Mouse (Mus musculus): ENCODE measurements at regions not wholly inside any gene's neighbourhood (a gene's known extent, or its start where the extent isn't known, plus 50 kb on each side); places are given as distances from the start of the nearest gene placed in this dataset.
A peak's percentile ranks its signal among the peaks of the same experiment; 100 is the strongest.

DNA sequence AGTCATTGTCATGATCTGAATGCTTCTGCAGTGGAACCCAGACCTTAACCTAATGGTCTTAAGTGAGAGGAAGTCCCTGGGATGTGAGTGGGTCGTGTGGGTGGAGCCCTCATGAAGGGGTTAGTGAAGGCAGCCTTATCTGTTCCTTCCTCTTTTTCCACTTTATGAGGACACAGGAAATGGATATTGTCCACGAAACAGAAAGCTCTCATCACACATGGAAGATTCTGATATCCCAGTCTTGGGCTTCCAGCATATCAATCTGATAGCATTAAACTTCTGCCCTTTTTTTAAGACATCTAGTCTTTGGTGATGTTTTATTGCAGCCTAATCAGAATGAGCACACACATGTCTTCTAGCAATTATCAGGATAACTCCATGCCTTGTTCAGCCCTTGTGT lies 164.0 kb downstream of the Mex3b start:
- no peak for DNase-seq

DNA sequence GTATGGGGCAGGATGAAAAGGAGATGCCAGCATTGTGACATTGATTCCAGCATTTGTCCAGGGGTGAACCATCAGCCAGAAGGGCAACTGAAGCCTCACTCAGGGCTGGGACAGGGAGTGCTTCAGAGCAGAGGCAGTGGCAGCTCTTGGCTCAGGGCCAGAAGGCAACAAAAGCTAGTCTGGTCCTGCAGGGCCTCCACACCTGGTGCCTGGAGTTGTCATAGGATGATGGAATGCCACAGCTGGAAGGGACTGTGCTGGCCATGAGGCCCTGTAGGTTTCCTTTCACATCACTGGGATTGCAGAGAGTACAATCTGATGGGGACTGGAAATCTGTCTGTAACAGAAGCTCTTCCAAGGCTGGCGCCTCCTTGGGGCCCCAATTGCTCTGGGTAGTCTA lies 164.9 kb downstream of the Mex3b start:
- DNase-seq: no peak

DNA sequence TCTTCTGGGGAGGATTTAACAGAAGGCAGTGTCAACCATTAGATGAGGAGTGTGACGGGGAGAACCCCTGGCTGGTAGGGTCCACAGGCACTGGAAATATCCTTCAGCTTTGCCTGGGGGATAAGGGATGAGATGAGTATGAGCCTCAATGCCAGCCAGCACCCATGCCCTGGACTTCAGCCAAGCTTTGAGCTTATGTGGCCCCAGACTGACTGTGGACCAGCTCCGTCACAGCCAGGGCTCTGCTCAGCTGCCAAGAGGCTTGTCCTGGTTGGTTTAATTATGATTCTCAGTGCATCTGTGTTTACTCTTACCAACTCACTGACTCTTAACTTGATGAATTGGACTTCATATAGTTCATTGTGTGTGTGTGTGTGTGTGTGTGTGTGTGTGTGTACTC lies 165.8 kb downstream of the Mex3b start:
- no peak for DNase-seq

DNA sequence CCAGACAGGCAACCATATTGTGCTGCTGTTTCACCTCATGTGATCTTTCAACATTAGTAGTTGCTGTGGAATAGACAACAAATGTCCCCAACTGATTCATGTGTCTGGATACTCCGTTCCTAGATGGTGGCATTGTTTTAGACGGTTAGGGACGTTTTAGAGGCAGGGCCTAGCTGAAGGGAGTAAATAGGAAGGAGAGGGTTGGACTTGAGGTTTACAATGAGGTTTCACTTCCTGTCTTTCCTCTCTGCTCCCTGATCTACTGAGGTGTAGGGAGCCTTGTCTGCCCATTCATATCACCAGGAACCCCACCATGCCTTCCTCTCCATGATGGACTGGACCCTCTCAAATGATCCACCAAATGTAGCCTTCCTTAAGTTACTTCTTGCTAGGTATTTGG lies 168.1 kb downstream of the Mex3b start:
- no peak for DNase-seq

DNA sequence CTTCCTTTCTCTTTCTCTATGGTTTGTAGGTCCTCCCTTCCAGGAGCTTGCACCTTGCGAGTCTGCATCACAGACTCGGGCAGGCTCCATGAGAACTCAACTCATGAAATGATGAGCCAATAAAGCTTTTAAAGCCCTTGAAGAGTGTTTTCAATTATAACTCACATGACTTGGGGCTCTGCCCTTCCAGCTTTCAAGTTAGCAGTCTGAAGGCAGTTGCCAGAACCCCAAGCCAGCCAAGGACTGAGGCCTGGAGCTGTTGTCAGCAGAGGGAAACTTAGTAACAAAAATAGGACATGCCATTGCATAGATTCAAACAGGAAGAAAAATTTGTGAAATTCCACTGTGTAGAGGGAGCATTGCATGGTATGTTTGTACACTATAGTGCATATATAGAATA lies 169.3 kb downstream of the Mex3b start:
- DNase-seq: no peak

DNA sequence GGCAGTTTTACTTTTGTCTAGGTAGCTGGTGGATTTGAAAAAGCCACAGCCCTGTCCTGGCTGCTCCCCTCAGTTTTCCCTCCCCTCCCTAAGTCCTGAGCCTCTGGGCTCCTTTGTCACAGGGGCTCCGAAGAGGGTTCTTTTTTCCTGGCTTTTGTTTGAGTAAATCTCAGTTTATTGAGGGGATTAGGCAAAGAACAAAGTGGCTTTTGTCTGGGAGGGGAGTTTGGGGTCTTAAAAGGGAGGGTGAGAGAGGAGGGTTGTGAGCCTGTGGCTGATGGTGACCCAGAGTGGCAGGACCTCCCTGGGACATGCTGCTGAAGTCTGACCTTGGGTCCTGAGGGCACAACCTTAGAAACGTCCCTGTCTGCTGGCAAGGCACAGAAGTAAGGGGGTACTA lies 170.0 kb downstream of the Mex3b start:
- DNase-seq: no peak

DNA sequence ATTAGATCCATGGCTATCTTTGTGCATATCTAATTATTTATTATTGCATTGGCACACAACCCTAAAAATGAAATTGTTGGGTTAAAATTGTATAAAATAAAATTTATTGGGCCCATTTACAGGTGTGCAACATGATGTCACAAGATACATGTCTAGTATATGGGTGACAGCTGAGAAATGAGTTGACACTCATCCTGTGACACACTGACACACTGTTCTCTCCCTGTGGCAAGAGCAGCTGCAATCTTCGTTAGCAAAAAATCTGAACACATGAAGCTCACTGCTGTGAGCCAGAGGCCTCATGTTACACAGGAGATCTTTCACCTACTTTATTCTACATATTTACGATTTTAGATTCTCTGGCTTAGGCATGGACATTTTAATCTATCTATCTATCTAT lies 170.6 kb downstream of the Mex3b start:
- DNase-seq: no peak

DNA sequence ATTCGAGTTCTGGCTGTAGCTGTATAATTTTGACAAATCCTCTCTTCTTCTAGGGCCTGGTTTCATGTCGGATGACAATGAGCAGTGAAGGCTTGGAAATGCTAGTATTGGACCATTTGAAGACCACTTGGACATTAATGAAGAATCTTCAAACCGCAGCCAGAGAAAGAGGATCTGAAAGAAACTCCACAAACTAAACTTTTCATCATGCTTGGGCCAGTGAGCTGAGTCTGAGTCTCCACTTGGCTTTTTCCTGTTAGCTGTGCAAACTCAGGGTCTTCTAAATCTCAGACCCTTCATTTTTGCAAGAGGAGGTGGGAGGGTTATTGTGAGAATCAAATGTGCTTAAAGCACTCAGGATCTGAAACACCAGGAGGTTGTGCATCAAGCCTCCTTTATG lies 176.6 kb downstream of the Mex3b start:
- DNase-seq: no peak

DNA sequence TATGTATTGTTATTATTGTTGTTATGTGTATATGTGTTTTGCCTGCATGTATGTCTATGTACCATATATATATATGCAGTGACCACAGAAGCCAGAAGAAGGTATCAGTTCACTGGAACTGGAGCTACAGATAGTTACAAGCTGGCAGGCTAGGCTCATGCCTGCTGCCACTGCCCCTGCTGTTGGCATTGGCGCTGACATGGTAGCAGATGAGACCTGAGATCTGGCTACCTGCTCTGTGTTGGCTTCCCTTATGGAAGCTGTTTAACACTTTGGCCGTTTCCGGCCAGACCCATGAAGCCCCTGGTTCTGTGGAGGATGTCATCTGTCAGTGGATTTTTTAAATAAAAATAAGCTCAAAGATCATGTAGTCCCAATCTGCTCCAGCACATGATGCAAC lies 178.1 kb downstream of the Mex3b start:
- DNase-seq: no peak

DNA sequence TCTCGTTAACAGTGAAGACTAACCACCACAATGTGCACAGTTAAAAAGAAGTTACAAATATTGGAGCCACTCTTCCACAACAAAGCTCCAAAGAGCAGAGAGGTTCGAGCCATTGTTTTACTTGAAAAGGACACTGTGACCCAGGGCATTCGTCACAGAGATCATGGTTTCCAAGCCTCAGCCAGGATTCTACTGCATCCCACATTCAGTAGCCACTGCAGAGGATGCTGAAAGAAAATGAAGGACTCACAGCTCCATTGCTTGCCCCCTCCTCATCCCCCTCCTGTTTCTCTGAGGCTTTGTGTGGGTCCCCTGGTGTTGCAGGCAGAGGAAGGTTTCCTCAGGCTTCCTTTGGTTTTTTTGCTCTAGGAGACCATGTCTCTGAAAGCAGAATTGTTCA lies 182.9 kb downstream of the Mex3b start:
- no peak for DNase-seq

DNA sequence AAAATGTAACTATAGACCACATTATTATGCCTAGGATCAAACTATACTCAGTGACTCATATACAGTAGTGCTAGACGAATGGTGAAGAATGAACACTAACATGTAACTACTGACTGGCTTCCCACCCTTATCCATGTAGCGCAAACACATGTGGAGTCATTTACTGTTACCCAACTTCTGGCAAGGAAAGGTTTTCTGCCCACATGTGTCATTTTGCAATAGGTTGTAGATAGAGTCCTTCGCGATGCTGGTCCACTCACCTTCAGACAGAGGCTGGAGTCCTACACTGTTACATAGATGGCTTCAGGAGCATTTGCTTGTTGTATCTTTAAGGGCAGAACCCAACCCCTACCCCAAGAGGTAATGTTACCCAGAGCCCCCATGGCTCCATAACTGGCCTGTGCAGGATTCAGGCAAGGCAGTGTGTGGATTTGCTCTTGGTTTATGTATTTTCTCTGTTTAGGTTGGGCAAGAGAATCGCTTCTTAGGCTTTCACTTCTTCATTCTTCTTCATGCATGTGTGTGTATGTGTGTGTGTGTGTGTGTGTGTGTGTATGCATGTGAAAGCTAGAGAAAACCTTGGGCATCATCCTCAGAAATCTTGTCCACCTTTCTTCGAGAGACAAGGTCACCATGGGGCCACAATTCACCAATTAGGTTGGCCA lies 183.8 kb downstream of the Mex3b start:
- no peak for DNase-seq

DNA sequence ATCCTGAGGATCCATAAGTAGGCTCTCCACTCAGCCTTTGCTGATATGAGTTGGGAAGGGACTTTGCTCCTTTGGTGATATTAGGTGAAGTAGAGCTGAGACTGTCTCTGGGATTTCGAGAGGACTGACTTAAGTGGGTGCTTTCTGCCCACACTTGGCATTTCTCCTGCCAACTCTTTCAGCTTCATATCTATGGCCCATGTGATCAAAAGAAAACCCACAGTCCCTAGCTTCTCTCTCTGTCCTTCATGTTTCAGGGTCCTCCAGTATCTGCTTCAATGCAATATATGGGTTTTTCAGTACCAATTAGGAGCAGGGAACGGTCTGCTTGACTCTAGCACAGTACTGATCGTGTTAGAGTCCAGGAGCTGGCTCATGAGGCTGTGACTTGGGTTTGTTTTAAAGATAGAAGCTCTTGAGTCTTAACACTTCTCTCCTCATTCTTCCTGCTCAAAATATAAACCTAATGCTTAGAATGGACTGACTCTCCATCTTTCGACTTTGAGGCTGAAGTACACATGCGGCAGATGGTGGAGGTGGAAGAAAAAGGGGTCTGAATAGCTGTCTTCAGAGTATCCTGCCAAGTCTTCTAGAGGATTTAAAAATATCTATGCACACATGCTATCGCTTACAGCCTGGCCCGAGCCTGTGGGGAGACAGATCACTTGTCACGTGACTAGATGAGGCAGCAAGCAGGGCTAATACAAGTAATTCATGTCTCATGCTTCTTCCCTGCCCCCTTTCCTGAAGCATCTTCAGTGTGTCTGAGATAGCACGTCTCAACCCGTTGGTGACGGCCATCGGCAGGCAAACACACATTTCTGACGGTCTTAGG lies 189.2 kb downstream of the Mex3b start:
- DNase-seq: peak; percentile 41

DNA sequence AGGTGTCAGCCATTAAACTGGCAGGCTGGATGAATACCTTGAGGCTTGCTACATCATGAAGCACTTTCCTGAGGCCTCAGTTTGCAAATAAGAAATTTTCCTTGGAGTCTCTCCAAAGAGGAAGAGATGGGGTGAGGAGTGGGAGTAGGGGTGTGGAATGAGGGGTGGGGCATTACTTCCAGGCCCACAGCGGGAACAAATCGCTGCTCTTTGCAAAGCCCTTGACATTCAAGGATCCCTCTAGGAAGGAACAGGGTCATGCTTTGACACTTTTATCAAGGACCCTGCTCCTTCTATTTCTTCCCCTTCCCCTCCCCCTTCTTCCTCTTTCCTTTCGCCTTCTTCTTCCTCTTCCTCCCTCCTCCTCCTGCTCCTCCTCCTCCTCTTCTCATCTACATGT lies 193.2 kb downstream of the Mex3b start:
- DNase-seq: no peak

DNA sequence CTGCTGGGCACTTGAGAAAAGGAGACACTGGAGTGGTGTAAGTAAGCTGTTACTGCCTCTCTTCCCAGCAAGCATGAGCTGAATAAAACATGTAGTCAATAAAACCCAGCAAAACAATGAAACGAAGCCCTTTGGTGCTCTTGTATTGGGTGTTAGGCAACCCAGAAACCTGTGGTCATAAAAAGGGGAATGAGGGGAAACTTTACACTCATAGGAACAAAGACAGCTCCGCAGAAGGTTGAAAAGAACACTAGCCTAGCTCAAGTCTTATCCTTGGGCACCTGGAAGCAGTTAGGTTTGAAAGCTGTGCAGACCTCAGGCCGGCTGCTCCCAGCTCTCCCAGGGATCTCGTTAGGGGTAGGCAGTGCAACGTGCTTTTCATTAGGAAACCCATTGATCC lies 193.6 kb downstream of the Mex3b start:
- no peak for DNase-seq

DNA sequence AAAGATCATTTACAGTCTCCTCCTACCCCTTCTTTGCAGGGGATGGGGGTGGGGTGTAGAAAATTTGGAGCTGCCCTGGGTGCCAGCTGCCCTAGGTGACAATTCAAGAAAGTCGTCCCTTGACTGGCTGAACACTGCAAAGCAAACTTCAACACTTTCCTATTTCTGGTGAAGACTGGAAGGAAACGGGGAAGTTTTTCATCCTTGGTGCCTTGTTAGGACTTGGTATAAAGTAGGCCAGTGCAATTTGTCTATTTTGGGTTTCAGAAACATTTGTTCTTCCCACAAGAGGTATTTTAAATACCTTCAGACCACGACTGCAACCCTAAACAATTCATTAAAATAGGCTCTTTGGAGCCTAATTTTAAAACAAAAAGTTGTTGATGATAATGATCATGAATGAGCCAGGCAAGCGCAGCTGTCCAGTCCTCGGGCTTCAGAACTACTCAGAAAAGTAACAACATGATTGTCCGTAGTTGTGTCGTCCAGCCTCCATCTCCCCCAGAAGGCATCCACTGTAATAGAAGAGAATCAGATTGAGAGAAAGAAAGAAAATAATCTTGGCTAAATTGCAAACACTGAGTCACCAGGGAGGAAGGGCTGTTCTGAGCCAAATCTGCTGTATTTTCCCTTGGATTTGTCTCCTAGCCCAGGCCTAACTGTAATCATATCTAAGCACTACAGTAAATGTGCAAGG lies 194.2 kb downstream of the Mex3b start:
- peak; percentile 46 for DNase-seq

DNA sequence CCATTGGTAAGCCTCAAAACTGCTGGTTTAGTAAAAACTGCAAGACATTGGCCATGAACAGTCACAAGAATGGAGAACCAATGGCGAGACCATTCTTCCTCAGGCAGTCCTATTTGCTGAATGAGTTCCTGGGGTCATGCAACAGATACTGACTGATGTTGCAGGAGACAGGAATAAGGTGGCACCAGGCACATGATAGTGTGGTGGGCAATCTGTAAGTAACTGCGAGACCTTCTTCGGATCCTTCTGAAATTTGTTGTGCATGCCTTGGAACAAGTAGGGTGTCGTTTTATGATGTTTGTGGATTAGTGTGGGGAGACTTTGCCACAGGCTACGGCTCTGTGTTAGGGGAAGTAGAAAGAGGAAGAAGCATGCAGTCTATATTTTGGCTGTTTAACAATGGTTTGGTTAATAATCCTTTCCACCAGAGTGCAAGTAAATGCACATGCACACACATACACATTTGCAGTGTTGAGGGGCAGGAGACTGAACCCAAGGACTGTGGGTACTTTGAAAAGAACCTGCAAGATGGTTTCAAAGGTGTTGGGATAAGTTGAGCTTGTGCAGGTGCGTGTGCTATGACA lies 194.9 kb downstream of the Mex3b start:
- DNase-seq: no peak

DNA sequence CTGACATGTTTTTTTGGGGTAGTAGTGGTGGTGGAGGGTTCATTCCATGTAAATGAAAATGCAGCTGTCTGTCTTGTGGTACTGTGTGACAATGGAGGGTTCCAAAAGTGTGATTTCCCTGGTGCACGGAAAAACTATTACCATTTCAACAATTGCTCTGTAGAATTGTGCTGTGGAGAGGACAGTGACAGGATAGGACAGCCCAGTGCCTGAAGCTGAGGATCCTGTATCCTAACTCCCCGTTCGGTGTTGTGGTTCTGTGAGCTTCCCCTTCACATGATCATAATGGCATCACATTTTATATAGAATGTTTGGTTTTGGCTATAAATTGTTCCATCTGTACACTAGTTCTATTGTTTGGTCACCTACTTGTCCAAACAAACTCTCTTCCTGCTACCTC lies 196.4 kb downstream of the Mex3b start:
- DNase-seq: no peak

DNA sequence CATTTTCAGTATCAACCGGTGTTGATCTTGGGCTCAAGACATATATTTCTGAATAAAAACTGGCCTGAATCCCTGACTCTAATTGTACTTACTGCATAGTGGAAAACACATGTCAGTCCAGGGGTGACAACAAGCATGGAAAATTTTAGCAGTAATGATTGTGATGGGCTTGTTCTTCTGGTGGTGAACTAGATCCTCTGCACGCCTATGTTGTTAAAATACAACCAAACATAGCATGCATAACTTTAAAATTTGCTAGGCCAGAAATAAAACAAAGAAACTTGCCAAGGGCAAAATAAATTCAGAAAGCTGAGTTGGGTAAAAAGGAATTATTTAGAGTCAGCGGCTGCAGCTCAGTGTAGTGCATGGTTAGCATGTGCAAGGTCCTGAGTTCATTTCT lies 198.2 kb downstream of the Mex3b start:
- DNase-seq: no peak

DNA sequence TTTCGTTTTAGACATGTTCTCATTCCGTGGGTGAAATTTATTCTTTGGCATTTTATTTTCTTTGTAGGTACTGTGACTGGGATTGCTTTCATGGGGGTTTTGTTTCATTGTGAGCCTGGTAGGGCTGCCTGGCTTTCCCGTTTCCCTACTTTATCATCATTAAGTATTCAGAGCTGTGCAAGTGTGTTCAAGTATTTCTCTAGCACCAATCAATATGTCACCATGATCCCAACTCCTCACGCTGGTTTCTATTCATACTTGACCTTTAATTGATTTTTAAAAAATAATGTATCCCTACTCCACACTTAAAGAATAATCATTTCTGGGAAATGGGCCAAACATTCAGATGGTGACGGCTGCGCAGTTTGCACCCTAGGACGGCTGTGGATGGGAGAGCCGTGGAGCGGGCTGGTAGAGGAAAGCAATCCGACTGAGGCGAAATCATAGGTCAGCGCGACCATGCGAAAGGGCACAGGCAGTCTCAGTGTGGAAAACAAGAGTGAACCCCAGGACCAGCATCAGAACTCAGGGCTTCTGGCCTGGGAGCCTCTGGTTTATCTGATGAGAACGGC lies 207.4 kb downstream of the Mex3b start:
- no peak for DNase-seq

DNA sequence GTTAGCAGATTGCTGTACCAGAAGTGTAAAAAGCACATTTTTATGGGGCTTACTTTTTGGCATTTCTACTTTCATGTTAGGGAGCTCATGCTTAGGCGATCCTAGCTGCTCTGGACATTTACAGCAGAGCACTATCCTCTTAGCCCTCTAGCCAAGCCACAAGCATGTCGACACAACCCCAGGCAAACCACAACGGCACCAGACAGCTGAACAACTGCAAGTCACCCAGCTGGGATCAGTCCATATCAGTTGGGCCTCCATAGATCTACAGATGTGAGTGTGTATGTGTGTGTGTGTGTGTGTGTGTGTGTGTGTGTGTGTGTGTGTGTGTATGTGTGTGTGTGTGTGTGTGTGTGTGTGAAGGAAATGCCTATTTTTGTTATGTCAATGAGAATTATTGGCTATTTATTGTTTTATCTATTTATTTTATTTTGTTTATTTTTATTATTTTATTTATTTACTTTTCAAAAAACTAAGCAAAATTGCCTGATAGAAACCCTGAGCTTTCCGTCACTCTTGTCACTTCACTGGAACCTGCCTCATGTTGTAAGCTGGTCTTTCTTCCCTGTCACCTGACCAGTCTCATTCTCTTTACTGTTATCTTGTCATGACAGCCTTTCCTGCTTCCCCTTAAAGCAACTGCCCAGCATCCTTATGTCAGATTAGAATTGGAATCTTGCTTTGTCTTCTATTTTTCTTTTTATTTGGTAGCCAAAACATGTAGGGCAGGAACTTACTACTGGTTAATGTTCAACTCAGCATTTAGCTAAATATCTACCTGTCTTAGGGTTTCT lies 208.2 kb downstream of the Mex3b start:
- DNase-seq: no peak

DNA sequence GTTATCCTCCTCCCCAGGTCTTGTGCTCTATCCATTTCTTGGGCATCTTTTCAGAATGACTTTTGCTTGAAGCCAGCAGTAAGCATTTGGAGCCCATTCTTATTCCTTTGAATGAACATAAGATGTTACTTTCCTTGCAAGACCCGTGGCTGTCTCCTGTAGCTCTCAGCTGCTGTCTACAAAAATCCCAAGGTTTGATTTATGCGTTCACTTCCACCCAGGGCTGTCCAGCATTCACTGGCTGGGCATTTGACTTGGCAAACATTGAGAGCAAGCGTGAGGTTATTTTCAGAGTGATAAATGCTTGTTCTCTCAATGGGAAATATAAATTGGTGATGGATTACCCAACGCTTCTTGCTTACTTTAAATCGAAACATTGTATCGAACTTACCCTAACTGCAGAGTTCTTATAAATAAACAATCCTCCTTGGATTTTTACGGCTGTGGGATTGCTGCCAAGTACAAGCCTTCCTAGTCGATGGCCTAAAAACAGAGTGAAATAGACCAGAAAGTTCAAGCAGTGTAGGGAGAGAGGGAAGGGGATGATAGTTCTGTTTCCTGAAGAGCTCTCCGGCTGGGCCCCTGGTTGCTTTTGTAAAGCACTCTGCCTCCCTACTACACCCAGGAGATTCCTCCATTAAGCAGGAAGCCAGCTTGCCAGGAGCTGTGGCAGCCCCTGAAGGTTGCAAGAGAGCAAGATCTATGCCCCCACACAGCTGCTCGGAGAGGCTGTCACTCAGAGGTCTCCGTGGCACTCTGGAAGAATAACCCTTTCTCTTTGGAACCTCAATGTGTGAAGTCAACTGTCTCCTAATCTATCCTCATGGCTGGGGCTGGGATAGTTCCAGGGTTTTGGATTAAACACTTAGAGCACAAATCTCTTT lies 210.1 kb downstream of the Mex3b start:
- DNase-seq: no peak

DNA sequence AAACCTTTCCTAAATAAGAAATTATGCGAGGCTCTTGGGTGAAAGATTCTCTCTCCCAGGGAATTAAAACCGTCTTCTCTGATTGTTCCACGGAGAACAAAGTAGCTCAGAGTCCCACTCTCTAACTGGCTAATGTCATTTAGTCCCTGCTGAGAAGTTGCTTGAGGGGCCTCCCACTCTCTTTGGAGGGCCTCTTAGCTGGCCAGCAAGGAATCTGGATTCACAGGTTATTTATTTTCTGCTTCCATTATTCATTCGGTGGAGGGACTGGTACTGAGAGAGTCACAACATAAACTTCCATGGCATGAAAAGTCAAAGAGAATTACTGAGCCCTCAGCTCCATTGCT lies 210.8 kb downstream of the Mex3b start:
- DNase-seq: no peak
